Mouse (Mus musculus) CD8-positive naive resting alpha-beta T cell, adult 57 days (primary cell): ENCODE data around the gene Phka1. TPM values are rescaled to one million over a fixed set of nuclear protein-coding genes. Genes with fewer than 3 reads are reported as not detected.

Experiments
- total RNA-seq: library from RNA; stranded (reverse); gene quantifications from one replicate; pipeline ENCODE4 v1.2.4, GENCODE M21; 2023

Phka1 gene
- 1.0 TPM for total RNA-seq

GRCm38 (mm10) chrX:102643823-102644572 is at the start of gene Phka1:
Phka1 (minus strand) TSS chrX:102644246.

GRCm38 (mm10) chrX:102686872-102687271 is 42.8 kb upstream of the Phka1 start, which contains the start of gene Gm3880:
Gm3880 (minus strand) TSS chrX:102686972.

GRCm38 (mm10) chrX:102504644-102505481 is 139.2 kb downstream of the Phka1 start, which contains the start of gene Hdac8:
Hdac8 (minus strand) TSS chrX:102505359.

Other genes with a start within 250 kb of the Phka1 start
- gene Hdac8, start 138.9 kb downstream of the Phka1 start, total RNA-seq = 17.5 TPM
- gene Gm3880, start 42.7 kb upstream of the Phka1 start, total RNA-seq = not detected
- gene Gm9112, start 63.4 kb upstream of the Phka1 start, total RNA-seq = not detected
- gene Dmrtc1b, start 63.6 kb upstream of the Phka1 start, total RNA-seq = not detected
- not detected for gene Dmrtc1c1, start 158.7 kb upstream of the Phka1 start, total RNA-seq
- not detected for gene Dmrtc1c2, start 210.4 kb upstream of the Phka1 start, total RNA-seq
- gene 1700031F05Rik, start 223.7 kb upstream of the Phka1 start, total RNA-seq = not detected